Mouse (Mus musculus) hindbrain, embryonic 13.5 days (tissue): ENCODE measurements around the gene Ccdc43. TPM values are rescaled to one million over a fixed set of nuclear protein-coding genes. Genes with fewer than 3 reads are reported as not detected.
A peak's percentile ranks its signal among the peaks of the same experiment; 100 is the strongest.

ENCODE experiments used
- ATAC-seq: fragments of 200-750 bp; cut with Nextera tagmentation; 2 replicates; pipeline ENCODE4 v1.8.0; 2017; ENCODE audit warnings: moderate TSS enrichment; ENCODE audit not compliant: low FRiP score
- H3K27ac ChIP-seq: fragments of 300-500 bp; sonication (generic); 2 replicates; pipeline ENCODE4 v1.5.1; 2015; ENCODE audit warnings: inconsistent platforms, mild to moderate bottlenecking, moderate library complexity
- H3K27me3 ChIP-seq: fragments of 300-500 bp; sonication (generic); 2 replicates; pipeline ENCODE4 v1.6.1; 2015; ENCODE audit warnings: mild to moderate bottlenecking, inconsistent platforms
- H3K36me3 ChIP-seq: fragments of 300-500 bp; sonication (generic); 2 replicates; pipeline ENCODE4 v1.6.1; 2015; ENCODE audit warnings: mild to moderate bottlenecking, inconsistent platforms
- H3K4me1 ChIP-seq: fragments of 300-500 bp; sonication (generic); replicated peaks from 2 replicates; pipeline ENCODE4 v1.6.1; 2015; ENCODE audit warnings: inconsistent platforms
- H3K4me2 ChIP-seq: fragments of 300-500 bp; sonication (generic); 2 replicates; pipeline ENCODE4 v1.6.1; 2015; ENCODE audit warnings: inconsistent platforms, mild to moderate bottlenecking, moderate library complexity
- H3K4me3 ChIP-seq: fragments of 300-500 bp; sonication (generic); 2 replicates; pipeline ENCODE4 v1.5.1; 2015; ENCODE audit warnings: mild to moderate bottlenecking, inconsistent platforms
- H3K9ac ChIP-seq: fragments of 300-500 bp; sonication (generic); 2 replicates; pipeline ENCODE4 v1.6.1; 2015; ENCODE audit warnings: mild to moderate bottlenecking, inconsistent platforms
- H3K9me3 ChIP-seq: fragments of 300-500 bp; sonication (generic); 2 replicates; pipeline ENCODE4 v1.6.1; 2016; ENCODE audit warnings: inconsistent platforms
- WGBS: fragments of 180-500 bp; shearing (Covaris S2); methylation state at CpG from one replicate; pipeline ENCODE4 v1.1.7; 2015; 5-methylcytosine and 5-hydroxymethylcytosine counted together
- microRNA-seq: library from miRNA; unstranded; fragments of <30 nt; microRNA quantifications from one replicate; pipeline ENCODE4, GENCODE M21; 2016
- polyA plus RNA-seq: library from polyadenylated mRNA; unstranded; fragments of >200 nt; fragmentation: Nextera tagmentation; extraction: Ambion mirVana; gene quantifications from 2 replicates; pipeline ENCODE4 v1.2.1, GENCODE M21; 2015

Ccdc43 gene
- polyA plus RNA-seq, 1 experiment from 2014 or later, result 38.4 TPM

GRCm38 (mm10) chr11:102656326-102656926, 41.2 kb downstream of the Ccdc43 start:
- Histone ChIP-seq H3K27me3 (no peaks in the 10 kb centered on the region), H3K9me3 (no peaks in the 10 kb centered on the region), H3K4me1 (0 out of 2 replicates have a peak, but pooled peaks cover 2% of the 10 kb centered on the region), H3K4me2 (no peak overlapping the region), H3K27ac (no peak overlapping the region), H3K36me3 (no peaks in the 10 kb centered on the region), H3K9ac (no peak overlapping the region), H3K4me3 (no peak overlapping the region)
- ATAC-seq, result no peak
- WGBS, result 25% methylated on average over 4 of the region's 4 CpGs

GRCm38 (mm10) chr11:102655888-102656287, 41.7 kb downstream of the Ccdc43 start:
- Histone ChIP-seq H3K9me3 (no peaks in the 10 kb centered on the region), H3K27me3 (no peaks in the 10 kb centered on the region), H3K9ac (peak overlapping the region; percentile 26; the same call in 1 of the 2 replicates), H3K4me2 (no peak overlapping the region), H3K4me1 (0 out of 2 replicates have a peak, but pooled peaks cover 2% of the 10 kb centered on the region), H3K27ac (no peak overlapping the region), H3K4me3 (no peak overlapping the region), H3K36me3 (no peaks in the 10 kb centered on the region)
- no peak for ATAC-seq
- 75% methylated on average over 8 of the region's 8 CpGs for WGBS

- H3K27me3 ChIP-seq, result no peaks in the 10 kb centered on the region
- H3K4me3 ChIP-seq, result no peak overlapping the region
- H3K4me2 ChIP-seq, result no peak overlapping the region
- 0 out of 2 replicates have a peak, but pooled peaks cover 2% of the 10 kb centered on the region for H3K4me1 ChIP-seq
- H3K9me3 ChIP-seq, result no peaks in the 10 kb centered on the region
- ATAC-seq, result no peak
- WGBS, result 74% methylated on average over 3 of the region's 3 CpGs
- no peak overlapping the region for H3K9ac ChIP-seq
- no peaks in the 10 kb centered on the region for H3K36me3 ChIP-seq
- H3K27ac ChIP-seq, result no peak overlapping the region
Observed at GRCm38 (mm10) chr11:102652844-102653243, 44.7 kb downstream of the Ccdc43 start.

- no peak overlapping the region for H3K4me2 ChIP-seq
- no peak overlapping the region for H3K9ac ChIP-seq
- no peaks in the 10 kb centered on the region for H3K27me3 ChIP-seq
- 4% methylated on average over 9 of the region's 9 CpGs for WGBS
- no peak for ATAC-seq
- no peaks in the 10 kb centered on the region for H3K36me3 ChIP-seq
- H3K4me1 ChIP-seq, result 0 out of 2 replicates have a peak, but pooled peaks cover 2% of the 10 kb centered on the region
- no peak overlapping the region for H3K4me3 ChIP-seq
- H3K27ac ChIP-seq, result no peak overlapping the region
- H3K9me3 ChIP-seq, result no peaks in the 10 kb centered on the region
Observed at GRCm38 (mm10) chr11:102651381-102651780, 46.2 kb downstream of the Ccdc43 start.

GRCm38 (mm10) chr11:102647885-102648284, 49.7 kb downstream of the Ccdc43 start:
- H3K4me1 ChIP-seq, result 0 out of 2 replicates have a peak, but pooled peaks cover 2% of the 10 kb centered on the region
- H3K27me3 ChIP-seq, result no peaks in the 10 kb centered on the region
- no peaks in the 10 kb centered on the region for H3K9me3 ChIP-seq
- H3K36me3 ChIP-seq, result no peaks in the 10 kb centered on the region
- no peak overlapping the region for H3K9ac ChIP-seq
- ATAC-seq, result no peak
- H3K4me3 ChIP-seq, result no peak overlapping the region
- WGBS, result 80% methylated on average over 12 of the region's 12 CpGs
- no peak overlapping the region for H3K4me2 ChIP-seq
- H3K27ac ChIP-seq, result no peak overlapping the region

GRCm38 (mm10) chr11:102646226-102646625, 51.4 kb downstream of the Ccdc43 start:
- no peak for ATAC-seq
- H3K4me1 ChIP-seq, result no peaks in the 10 kb centered on the region
- WGBS, result 88% methylated on average over 13 of the region's 13 CpGs
- no peak overlapping the region for H3K27ac ChIP-seq
- no peak overlapping the region for H3K4me3 ChIP-seq
- no peaks in the 10 kb centered on the region for H3K36me3 ChIP-seq
- no peak overlapping the region; the same call in 1 of the 2 replicates for H3K9ac ChIP-seq
- no peaks in the 10 kb centered on the region for H3K9me3 ChIP-seq
- no peaks in the 10 kb centered on the region for H3K27me3 ChIP-seq
- H3K4me2 ChIP-seq, result no peak overlapping the region

- no peak for ATAC-seq
- Histone ChIP-seq H3K27me3 (no peaks in the 10 kb centered on the region), H3K27ac (no peak overlapping the region), H3K9ac (no peak overlapping the region), H3K4me2 (no peak overlapping the region), H3K4me3 (no peak overlapping the region), H3K36me3 (no peaks in the 10 kb centered on the region), H3K4me1 (peaks cover 5% of the 10 kb centered on the region), H3K9me3 (no peaks in the 10 kb centered on the region)
- WGBS, result 52% methylated on average over 10 of the region's 10 CpGs
Observed at GRCm38 (mm10) chr11:102643891-102644382, 53.6 kb downstream of the Ccdc43 start.

GRCm38 (mm10) chr11:102636887-102637286, 60.7 kb downstream of the Ccdc43 start:
- H3K4me2 ChIP-seq, result no peak overlapping the region
- H3K4me3 ChIP-seq, result no peak overlapping the region
- H3K36me3 ChIP-seq, result no peaks in the 10 kb centered on the region
- ATAC-seq, result no peak
- no peaks in the 10 kb centered on the region for H3K9me3 ChIP-seq
- WGBS, result 42% methylated on average over 12 of the region's 12 CpGs
- peaks cover 30% of the 10 kb centered on the region for H3K4me1 ChIP-seq
- peaks cover 15% of the 10 kb centered on the region for H3K27me3 ChIP-seq
- H3K9ac ChIP-seq, result no peak overlapping the region
- H3K27ac ChIP-seq, result no peak overlapping the region

Small RNAs within 50 kb of the gene (microRNA-seq; reads per million reads assigned to microRNA genes)
- not detected for gene Gm22920

Other genes starting within 250 kb of the Ccdc43 start
- 5.9 and 6.2 TPM in 2 replicates for gene Itga2b, start 227.7 kb downstream of the Ccdc43 start, polyA plus RNA-seq
- 83.4 and 86.1 TPM in 2 replicates for gene Gpatch8, start 141.4 kb downstream of the Ccdc43 start, polyA plus RNA-seq
- 2.8 and 5.3 TPM in 2 replicates for gene Gm11627, start 118.3 kb downstream of the Ccdc43 start, polyA plus RNA-seq
- gene Fzd2, start 93.4 kb downstream of the Ccdc43 start, polyA plus RNA-seq, result 10.5 and 11.8 TPM in 2 replicates
- gene Meioc, start 34.1 kb downstream of the Ccdc43 start, polyA plus RNA-seq, result 0.04 and 0.18 TPM in 2 replicates
- 27.6 and 35.7 TPM in 2 replicates for gene Adam11, start 63.7 kb upstream of the Ccdc43 start, polyA plus RNA-seq
- gene Gjc1, start 121.9 kb upstream of the Ccdc43 start, polyA plus RNA-seq, result 43.8 and 44.8 TPM in 2 replicates
- 2.4 and 4.2 TPM in 2 replicates for gene Higd1b, start 138.1 kb upstream of the Ccdc43 start, polyA plus RNA-seq
- gene Eftud2, start 183.2 kb upstream of the Ccdc43 start, polyA plus RNA-seq, result 149 and 151 TPM in 2 replicates
- 2.0 TPM in 2 replicates for gene Ccdc103, start 183.4 kb upstream of the Ccdc43 start, polyA plus RNA-seq
- gene Fam187a, start 187.4 kb upstream of the Ccdc43 start, polyA plus RNA-seq, result not detected in 2 replicates
- gene Gfap, start 203.1 kb upstream of the Ccdc43 start, polyA plus RNA-seq, result 0.12 and 0.18 TPM in 2 replicates
- gene Kif18b, start 227.3 kb upstream of the Ccdc43 start, polyA plus RNA-seq, result 2.4 and 2.6 TPM in 2 replicates
- 5.2 and 5.7 TPM in 2 replicates for gene C1ql1, start 248.9 kb upstream of the Ccdc43 start, polyA plus RNA-seq